Mouse (Mus musculus) liver, embryonic 14.5 days (tissue): ENCODE measurements around the gene Olfr78. TPM values are rescaled to one million over a fixed set of nuclear protein-coding genes. Genes with fewer than 3 reads are reported as not detected.

Source experiments
- ATAC-seq: fragments of 200-750 bp; cut with Nextera tagmentation; 2 replicates; pipeline ENCODE4 v1.8.0; 2017; ENCODE audit warnings: moderate number of reproducible peaks, mild to moderate bottlenecking, moderate library complexity; ENCODE audit not compliant: insufficient read depth
- DNase-seq, 3 experiments: peaks; one replicate each; pipeline ENCODE4 v3.0.0-alpha.2; 2012 to 2013; ENCODE audit warnings: low read depth in 3 of 3, low spot score in 3 of 3
- H3K27ac ChIP-seq: fragments of 300-500 bp; sonication (generic); 2 replicates; pipeline ENCODE4 v1.5.1; 2014; ENCODE audit warnings: moderate library complexity, mild to moderate bottlenecking, control low read depth, inconsistent platforms
- H3K27me3 ChIP-seq: fragments of 300-500 bp; sonication (generic); 2 replicates; pipeline ENCODE4 v1.6.1; 2014; ENCODE audit warnings: mild to moderate bottlenecking, low read length, moderate library complexity; ENCODE audit not compliant: control insufficient read depth, insufficient read depth
- H3K36me3 ChIP-seq: fragments of 300-500 bp; sonication (generic); replicated peaks from 2 replicates; pipeline ENCODE4 v1.6.1; 2014; ENCODE audit warnings: low read depth; ENCODE audit not compliant: control insufficient read depth, insufficient read depth
- H3K4me1 ChIP-seq, 2 experiments: fragments of 200-500 bp in 1 of 2; fragments of 300-500 bp in 1 of 2; sonication (generic) in 1 of 2; replicated peaks; 2 replicates each; pipeline ENCODE4 v1.6.1; 2012 to 2014; ENCODE audit warnings: antibody characterized with exemption in 1 of 2, inconsistent platforms in 1 of 2, low read length in 1 of 2; ENCODE audit not compliant: control insufficient read depth in 2 of 2, insufficient read depth in 2 of 2
- H3K4me2 ChIP-seq: fragments of 300-500 bp; sonication (generic); 2 replicates; pipeline ENCODE4 v1.6.1; 2014; ENCODE audit warnings: low read depth, mild to moderate bottlenecking, control low read depth, moderate library complexity
- H3K4me3 ChIP-seq, 2 experiments: fragments of 200-500 bp in 1 of 2; fragments of 300-500 bp in 1 of 2; sonication (generic) in 1 of 2; 2 replicates each; pipeline ENCODE4 v1.5.1; 2012 to 2014; ENCODE audit warnings: low read depth in 2 of 2, low read length in 2 of 2, mild to moderate bottlenecking in 2 of 2, control low read depth in 1 of 2, inconsistent platforms in 1 of 2, moderate library complexity in 1 of 2; ENCODE audit not compliant: insufficient read depth in 1 of 2
- H3K9ac ChIP-seq: fragments of 300-500 bp; sonication (generic); replicated peaks from 2 replicates; pipeline ENCODE4 v1.6.1; 2014; ENCODE audit warnings: mild to moderate bottlenecking, control low read depth, moderate library complexity
- H3K9me3 ChIP-seq: fragments of 300-500 bp; sonication (generic); 2 replicates; pipeline ENCODE4 v1.6.1; 2016; ENCODE audit warnings: low read length, mixed read lengths; ENCODE audit not compliant: control insufficient read depth
- CTCF ChIP-seq: IDR thresholded peaks from 2 replicates; pipeline ENCODE4 v1.5.1; 2016; ENCODE audit warnings: antibody characterized with exemption, low read depth, control low read depth
- EP300 ChIP-seq: IDR thresholded peaks from 2 replicates; pipeline ENCODE4 v1.6.1; 2016; ENCODE audit warnings: antibody characterized with exemption, low read depth
- WGBS: fragments of 180-500 bp; shearing (Covaris S2); extraction: QIAGEN DNeasy Blood & Tissue Kit; methylation state at CpG from one replicate; pipeline ENCODE4 v1.1.7; 2014; ENCODE audit not compliant: insufficient replicate concordance; 5-methylcytosine and 5-hydroxymethylcytosine counted together
- polyA plus RNA-seq, 2 experiments: library from polyadenylated mRNA; depleted of rRNA in 1 of 2; stranded (reverse) in 1 of 2; unstranded in 1 of 2; fragments of >200 nt; fragmentation: Nextera tagmentation in 1 of 2; extraction: Ambion mirVana in 1 of 2; gene quantifications; 2 replicates each; pipeline versions ENCODE4 v1.2.1 to v1.2.3; 2012 to 2014

Gene Olfr78
- polyA plus RNA-seq (2012; rRNA removed) (0.02 TPM in 2 replicates), polyA plus RNA-seq (2014; fragmentation: Nextera tagmentation; extraction: Ambion mirVana) (not detected in 2 replicates)

- H3K9me3 ChIP-seq = no peaks in the 10 kb centered on the region
- TF ChIP-seq EP300 = no peak
- TF ChIP-seq CTCF = no peak
- H3K36me3 ChIP-seq = no peaks in the 10 kb centered on the region
- no peak for ATAC-seq
- H3K4me1 ChIP-seq = no peaks in the 10 kb centered on the region
- no peak within 1 kb of the TSS for H3K9ac ChIP-seq
- no peak for DNase-seq
- H3K27ac ChIP-seq = no peak within 1 kb of the TSS
- H3K4me2 ChIP-seq = no peak within 1 kb of the TSS
- no peak within 1 kb of the TSS for H3K4me3 ChIP-seq
- no peaks in the 10 kb centered on the region for H3K27me3 ChIP-seq
- WGBS = 59% methylated on average over 4 of the region's 4 CpGs
Measured at GRCm38 (mm10) chr7:102759266-102759665, at the start of gene Olfr78, which contains the start of gene Olfr560. Gene Olfr78, minus strand, starts transcription at chr7:102759471. Gene Olfr560, minus strand, starts transcription at chr7:102759366.

DNA sequence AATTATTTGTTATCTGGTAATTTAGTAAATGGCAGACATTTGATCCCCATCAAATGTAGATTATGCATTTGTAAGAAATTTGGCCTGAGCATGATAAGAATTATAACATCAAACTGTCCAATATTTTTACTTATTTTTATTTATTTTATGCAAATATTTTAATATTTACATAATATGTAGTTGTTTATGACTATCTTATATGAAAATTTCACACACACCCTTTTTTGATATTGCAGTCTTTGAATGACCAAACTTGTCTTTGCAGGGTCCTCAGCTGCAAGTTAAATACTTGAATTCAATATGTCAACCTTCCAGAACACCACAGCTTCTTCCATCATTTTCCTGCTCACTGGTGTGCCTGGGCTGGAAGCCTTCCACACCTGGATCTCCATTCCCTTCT is 43.9 kb upstream of the Olfr78 start, which contains the start of gene Olfr564:
Gene Olfr564, plus strand, starts transcription at position 301 of the 400 bp plus-strand sequence.
- DNase-seq = no peak
- no peak for ATAC-seq
- Histone ChIP-seq H3K4me1 (no peaks in the 10 kb centered on the region), H3K27me3 (no peaks in the 10 kb centered on the region), H3K9me3 (no peaks in the 10 kb centered on the region), H3K9ac (no peak within 1 kb of the TSS), H3K36me3 (no peaks in the 10 kb centered on the region), H3K4me3 (no peak within 1 kb of the TSS), H3K4me2 (no peak within 1 kb of the TSS), H3K27ac (no peak within 1 kb of the TSS)
- TF ChIP-seq EP300 = no peak
- TF ChIP-seq CTCF = no peak

DNA sequence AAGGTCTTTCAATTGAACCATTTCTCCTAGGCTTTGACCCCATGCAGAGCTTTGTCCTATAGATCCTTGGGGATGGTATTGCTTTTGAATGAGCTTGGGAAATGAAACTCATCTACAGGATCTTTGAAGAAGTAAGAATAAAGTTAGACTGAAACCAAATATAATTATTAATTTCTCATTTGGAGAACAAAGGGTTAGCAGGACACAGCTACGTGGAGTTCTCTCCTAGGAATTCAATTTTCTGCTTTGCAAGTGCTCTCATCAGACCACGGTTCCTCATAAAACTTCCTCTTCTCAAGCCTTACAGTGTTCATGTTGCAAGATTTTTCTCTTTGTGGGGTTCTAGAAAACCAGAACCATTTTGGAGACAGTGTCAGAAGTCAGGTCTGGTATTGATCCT is 11.7 kb upstream of the Olfr78 start, which contains the start of gene Olfr561:
Gene Olfr561, plus strand, starts transcription at position 301 of the 400 bp plus-strand sequence.
- Histone ChIP-seq H3K27me3 (no peaks in the 10 kb centered on the region), H3K9me3 (no peaks in the 10 kb centered on the region), H3K4me2 (no peak within 1 kb of the TSS), H3K4me1 (no peaks in the 10 kb centered on the region), H3K4me3 (no peak within 1 kb of the TSS), H3K27ac (no peak within 1 kb of the TSS), H3K36me3 (no peaks in the 10 kb centered on the region), H3K9ac (no peak within 1 kb of the TSS)
- TF ChIP-seq CTCF (no peak), EP300 (no peak)
- DNase-seq (no peak), ATAC-seq (no peak)
- 32% methylated on average over 2 of the region's 2 CpGs for WGBS

- no peak overlapping the region for H3K4me3 ChIP-seq
- H3K36me3 ChIP-seq = no peaks in the 10 kb centered on the region
- no peaks in the 10 kb centered on the region for H3K9me3 ChIP-seq
- 4% methylated on average over 1 of the region's 1 CpGs for WGBS
- H3K27ac ChIP-seq = no peak overlapping the region
- H3K4me2 ChIP-seq = no peak overlapping the region
- ATAC-seq = no peak
- no peak for DNase-seq
- no peaks in the 10 kb centered on the region for H3K4me1 ChIP-seq
- no peaks in the 10 kb centered on the region for H3K27me3 ChIP-seq
- no peak overlapping the region for H3K9ac ChIP-seq
- no peak for TF ChIP-seq EP300
- TF ChIP-seq CTCF = no peak
Measured at GRCm38 (mm10) chr7:102752086-102752485, 7.2 kb downstream of the Olfr78 start.

DNA sequence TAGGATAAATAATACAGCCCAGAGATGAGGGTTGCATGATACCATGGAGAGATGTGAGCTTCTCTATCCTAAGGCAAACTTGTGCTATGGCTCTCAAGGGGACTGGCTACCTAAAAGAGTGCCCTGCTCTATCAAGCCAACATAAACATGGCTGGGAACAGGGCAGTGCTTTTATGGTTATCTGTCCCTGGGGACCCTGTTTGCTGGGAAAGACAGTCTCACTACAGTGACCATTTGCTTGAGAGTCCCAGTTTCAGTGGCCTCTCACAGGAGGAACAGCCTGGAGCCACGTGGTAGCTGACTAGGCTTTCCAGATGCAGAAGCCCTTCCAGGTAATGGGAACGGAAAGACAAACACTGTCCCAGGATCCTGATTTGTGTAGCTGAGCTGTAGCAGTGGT is 21.6 kb downstream of the Olfr78 start:
- ATAC-seq = no peak
- WGBS = 25% methylated on average over 2 of the region's 2 CpGs
- H3K4me3 ChIP-seq = no peak overlapping the region

More for the DNA sequence above, 21.6 kb downstream of the Olfr78 start:
- Histone ChIP-seq H3K27me3 (no peaks in the 10 kb centered on the region), H3K27ac (no peak overlapping the region), H3K9me3 (no peaks in the 10 kb centered on the region), H3K4me1 (no peaks in the 10 kb centered on the region), H3K36me3 (no peaks in the 10 kb centered on the region), H3K4me2 (no peak overlapping the region), H3K9ac (no peak overlapping the region)
- TF ChIP-seq CTCF (no peak), EP300 (no peak)
- DNase-seq = no peak
